Mouse (Mus musculus) lung, postnatal 14 days (tissue): ENCODE data around the gene Tmem213.

Experiments
- DNase-seq: peaks from one replicate; pipeline ENCODE4 v3.0.0; 2021

Tmem213 gene

GRCm38 (mm10) chr6:38109160-38109795 is at the start of gene Tmem213:
Tmem213 (plus strand) TSS chr6:38109255.
- DNase-seq: no peak

DNA sequence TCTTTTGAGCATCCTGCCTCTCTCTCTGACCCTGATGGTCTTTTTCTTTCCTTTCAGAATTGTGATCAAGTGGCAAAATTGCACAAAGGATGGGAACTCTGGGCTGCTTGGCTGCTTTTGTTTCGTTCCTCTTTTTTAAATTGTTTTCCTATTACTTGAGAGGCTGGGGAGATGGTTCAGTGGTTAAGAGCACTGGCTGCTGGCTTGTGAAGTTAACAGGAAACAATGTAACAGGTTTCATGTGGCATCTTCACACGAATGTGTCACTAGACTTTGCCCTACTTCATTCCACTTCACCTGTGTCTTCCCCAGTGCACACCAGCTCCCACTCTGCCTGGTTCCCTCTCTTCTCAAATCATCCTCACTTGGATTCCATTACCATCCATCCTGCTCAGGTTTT is 44.4 kb upstream of the Tmem213 start:
- DNase-seq: no peak

- no peak for DNase-seq
Measured at GRCm38 (mm10) chr6:38065122-38065500, 43.9 kb upstream of the Tmem213 start.

GRCm38 (mm10) chr6:38065501-38066122 is 43.4 kb upstream of the Tmem213 start:
- no peak for DNase-seq

DNA sequence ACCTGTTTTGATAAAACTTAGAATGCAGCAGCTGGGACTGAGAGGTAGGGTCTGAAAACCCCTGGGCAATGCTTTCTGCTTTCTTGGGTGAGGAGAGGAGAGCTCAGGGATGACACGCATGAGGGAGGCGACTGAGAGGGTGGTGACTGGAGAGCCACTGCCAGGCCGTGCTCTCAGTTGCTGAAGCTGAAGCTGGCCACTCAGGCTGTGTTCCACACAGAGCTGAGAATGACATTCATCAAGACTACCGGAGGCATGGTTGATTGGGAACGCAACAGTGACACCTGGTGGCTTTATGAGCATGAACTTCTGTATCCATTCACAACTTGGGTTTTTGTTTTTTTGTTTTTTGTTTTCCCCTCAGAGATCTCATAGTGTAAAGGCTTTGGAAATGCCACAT is 42.8 kb upstream of the Tmem213 start:
- peak; percentile 69 for DNase-seq

DNA sequence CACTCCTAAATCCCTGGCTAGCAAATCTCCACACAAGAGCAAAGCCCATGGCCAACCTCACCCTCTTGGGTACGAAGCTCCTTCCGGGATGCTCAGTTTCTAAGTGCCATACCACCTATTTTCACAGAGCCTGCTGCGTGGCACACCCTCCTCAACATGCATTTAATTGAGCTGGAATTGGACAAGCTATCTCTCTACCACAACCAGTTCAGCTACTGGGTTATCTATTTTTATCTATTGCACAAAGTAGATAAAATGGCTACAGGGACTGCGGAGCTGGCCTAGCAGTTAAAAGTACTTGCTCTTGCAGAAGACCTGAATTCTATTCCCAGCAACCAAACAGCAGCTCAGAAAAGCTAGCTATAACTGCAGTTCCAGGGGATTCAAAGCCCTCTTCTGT is 37.8 kb upstream of the Tmem213 start:
- no peak for DNase-seq

- DNase-seq: no peak
Measured at GRCm38 (mm10) chr6:38072137-38072796, 36.8 kb upstream of the Tmem213 start.

DNA sequence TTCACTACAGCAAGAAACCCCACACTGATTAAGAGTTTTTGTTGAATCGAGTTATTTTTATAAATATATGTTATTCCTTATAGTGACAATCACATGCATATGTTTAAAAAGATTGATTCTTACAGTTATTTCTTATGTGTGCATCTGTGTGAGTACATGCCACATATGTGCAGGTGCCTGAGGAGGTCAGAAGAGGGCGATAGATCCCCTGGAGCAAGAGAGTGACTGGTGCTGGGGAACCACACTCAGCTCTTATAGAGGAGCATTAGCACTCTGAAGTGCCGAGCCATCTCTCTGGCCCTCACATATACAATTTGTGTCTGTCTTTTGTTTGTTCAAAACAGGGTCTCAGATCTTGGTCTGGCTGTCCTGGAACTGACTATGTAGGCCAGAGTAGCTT is 35.5 kb upstream of the Tmem213 start:
- DNase-seq: no peak

- DNase-seq: no peak
Measured at GRCm38 (mm10) chr6:38080364-38080763, 28.7 kb upstream of the Tmem213 start.

DNA sequence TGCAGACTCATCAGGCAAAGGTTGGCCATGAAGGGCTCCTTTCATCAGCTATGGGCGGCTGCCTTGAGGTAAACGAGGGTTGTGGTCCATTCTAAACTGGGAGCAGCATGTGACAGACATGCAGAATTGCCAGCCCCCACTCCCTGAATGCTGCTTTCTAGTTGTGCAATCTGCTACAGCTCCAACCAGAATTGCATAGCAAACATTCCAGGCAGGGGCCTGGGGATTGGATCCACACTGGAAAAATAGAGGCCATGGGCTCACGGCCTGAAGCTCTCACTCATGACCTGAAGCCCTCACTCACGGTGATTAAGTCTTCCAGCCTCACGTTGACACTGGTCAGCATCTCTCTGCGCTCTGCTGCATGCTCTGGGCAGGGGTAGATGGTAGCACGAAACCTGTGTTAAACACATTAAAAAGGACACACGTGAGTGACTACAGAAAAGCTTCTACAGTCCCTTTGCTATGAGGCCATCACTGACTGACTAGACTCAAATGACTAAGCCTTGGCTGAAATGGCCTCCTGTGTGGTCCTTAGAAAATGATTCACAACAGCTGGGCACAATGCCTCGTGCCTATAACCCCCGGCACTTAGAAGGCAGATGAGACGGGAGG is 27.2 kb upstream of the Tmem213 start:
- peak; percentile 35 for DNase-seq

DNA sequence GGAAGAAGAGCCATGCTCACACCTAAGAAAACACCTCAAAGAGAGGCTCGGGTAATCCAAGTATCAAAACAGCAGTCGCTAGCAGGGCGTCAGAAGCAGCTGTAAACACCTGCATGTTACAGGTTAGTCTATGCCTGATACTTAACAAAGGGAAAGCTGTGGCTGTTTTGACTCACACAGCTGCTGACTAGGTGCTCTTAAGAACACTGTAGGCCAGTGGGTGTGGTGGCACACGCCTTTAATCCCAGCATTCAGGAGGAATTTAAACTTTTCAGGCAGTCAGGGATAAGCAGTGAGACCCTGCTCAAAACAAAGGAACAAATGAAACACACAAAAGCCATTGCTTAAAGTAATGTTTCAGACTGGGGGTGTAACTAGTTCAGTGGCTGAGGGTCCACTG is 25.9 kb upstream of the Tmem213 start:
- DNase-seq: no peak

DNA sequence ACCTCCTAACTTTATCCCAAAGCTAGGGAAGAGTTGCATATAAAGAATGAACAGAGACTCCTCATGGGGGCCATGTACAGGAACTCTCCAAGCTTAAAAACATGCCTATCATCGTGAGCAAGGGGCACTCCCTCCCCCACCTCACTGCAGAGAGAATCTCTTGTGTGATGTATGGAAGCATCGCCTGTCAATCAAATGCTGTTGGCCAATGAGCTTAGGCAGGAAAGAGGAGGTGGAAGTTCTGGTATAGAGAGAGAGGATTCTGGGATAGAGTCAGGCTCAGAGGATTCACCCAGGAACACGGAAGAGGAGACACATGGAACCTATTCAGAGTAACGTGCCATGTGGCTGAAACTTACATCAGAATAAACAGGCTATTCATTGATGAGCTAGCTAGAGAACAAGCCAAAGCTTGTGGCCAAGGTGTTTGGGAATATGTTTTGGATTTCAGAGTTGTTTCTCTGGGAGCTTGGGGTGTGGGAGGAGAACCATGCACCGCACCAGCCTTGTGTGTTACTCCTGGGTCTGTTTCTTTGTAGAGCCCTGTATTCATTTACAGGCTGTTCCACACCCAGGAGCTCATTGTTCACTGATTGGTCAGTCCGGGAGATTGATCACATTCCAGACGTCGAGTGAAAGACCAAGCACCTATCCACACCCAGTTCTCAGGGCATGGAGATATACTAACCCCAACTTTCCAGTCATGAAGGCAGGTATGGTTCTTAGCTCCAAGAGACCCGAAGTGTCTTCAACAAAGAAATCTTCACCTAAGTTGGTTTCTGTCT is 21.6 kb upstream of the Tmem213 start:
- DNase-seq: no peak

- DNase-seq: no peak
Measured at GRCm38 (mm10) chr6:38092539-38092938, 16.5 kb upstream of the Tmem213 start.

DNA sequence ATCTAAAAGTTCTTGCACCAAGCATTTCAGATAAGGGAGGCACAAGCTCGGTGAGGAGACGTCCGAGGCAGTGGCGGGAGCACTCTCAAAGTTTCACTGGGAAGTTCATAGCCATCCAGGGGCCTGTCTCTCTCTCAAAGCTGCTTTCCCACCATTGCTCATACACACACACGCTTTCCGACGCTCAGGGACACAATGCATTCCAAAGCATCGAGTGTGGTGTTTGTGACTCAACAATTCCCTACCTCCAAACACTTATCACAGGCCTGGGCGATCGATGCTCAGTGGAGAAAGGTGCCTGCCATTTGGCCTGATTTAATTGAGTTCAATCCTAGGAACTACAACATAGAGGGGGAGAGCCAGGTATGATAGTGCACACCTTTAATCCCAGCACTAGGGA is 14.4 kb upstream of the Tmem213 start:
- DNase-seq: no peak

DNA sequence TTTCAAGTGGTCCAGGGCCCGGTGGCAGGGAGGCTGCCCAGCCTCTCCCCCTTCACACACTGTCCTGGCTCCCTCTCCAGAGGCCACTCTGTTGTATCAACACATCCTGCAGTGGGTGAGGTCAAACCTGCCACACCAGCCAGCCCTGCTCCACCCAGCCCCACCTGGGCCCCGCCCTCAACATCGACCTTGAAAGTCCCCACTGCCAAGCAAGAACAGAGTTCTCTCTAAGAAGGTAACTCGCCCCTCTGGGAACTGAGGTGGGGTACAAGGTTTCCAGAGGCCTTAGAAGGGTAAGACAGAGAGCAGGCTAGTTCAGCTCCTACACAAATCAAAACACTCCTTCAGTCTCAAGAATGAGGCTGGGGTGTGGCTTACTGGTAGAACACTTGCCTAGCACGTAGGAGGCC is 12.1 kb upstream of the Tmem213 start:
- DNase-seq: peak; percentile 50

DNA sequence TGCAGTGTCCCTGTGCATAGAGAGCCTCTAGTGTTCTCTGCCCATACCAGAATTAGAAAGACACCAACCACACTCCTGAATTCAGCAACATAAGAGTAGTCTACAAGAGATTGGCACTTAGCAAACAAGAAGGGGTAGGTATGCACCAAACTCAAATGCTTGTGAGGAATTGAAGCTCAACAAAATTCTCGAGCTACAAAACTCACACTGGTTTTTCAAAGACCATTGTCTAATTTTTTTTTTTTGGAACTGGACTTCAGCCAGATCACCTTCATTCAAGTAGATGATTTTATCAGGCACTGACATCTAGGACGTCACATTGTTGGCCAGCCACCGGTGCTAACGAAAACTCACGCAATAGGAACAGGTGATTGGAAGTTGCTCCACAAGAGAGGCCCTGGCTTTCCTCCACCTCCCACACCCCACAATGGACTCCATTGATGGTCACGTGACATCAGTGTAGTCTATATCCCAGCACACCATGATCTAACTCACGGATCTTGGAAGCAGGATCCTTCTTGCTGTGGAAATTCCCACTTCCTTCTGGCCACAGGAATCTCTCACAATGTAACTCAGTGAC is 6.7 kb upstream of the Tmem213 start:
- DNase-seq: no peak

DNA sequence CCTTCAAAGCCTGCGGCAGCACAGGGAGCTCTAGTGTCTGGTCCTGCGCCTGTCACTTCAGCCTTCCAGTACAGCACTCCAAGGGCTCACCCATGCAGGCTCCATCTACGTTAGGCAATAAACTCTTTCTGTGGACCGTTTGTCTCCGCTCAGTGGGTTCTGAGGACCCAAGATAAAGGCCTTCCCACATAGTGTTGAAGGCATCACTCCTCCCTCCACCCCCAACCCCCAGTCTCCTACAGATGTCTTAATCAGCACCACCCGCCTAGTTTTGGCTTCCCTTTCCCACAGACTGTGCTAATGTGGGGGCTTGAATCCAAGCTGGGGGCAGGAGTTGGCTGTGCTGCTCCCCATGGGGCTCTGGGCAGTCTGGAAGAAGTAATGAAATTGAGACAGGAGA is 5.3 kb upstream of the Tmem213 start:
- no peak for DNase-seq

GRCm38 (mm10) chr6:38105924-38106323 is 3.1 kb upstream of the Tmem213 start:
- no peak for DNase-seq

GRCm38 (mm10) chr6:38108449-38108848 is 606 bp upstream of the Tmem213 start:
- no peak for DNase-seq

DNA sequence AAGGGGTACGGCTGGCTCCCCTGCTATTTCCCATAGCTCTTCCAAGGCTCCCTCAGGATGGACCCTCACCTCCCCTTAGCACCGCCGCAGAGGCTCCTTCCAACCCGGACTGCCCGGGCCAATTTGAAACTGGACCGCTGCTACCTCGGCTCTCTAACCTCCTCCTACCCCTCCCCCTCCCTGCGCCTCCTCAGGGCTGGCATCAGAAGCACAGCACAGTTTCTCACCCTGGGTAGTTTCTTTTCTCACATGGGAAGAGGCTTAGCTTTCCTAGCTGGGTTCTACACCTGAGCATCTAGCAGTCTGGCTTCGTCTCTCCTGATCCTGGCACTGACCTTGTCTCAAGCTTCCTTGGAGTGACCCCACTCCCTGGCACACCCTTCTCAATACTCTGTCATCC is 816 bp downstream of the Tmem213 start:
- DNase-seq: peak; percentile 26

DNA sequence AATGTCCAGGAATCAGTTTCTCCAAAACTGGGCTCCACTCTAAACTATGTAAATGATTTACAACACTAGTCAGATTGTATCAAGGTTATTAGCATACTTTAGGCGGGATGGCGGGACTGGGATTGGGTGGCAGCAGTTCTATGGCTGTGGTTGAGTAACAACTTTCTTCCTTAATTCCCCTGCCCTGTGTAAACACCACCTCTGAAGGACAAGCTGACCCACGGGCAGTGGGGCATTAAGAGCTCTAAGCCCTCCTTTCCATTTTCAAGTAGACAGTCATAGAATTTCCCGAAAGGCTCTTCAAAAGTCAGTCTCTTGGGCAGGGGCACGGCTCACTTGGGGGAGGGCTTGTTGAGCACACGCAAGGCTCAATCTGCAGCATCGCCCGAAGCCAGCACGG is 1.8 kb downstream of the Tmem213 start:
- no peak for DNase-seq

- no peak for DNase-seq
Measured at GRCm38 (mm10) chr6:38116107-38116770, 7.2 kb downstream of the Tmem213 start.
